Mouse (Mus musculus) liver, adult (tissue): ENCODE data around the gene Serpine3.

Experiments
- GATA4 ChIP-seq: IDR thresholded peaks from 2 replicates; pipeline ENCODE4 v1.6.1; 2014; ENCODE audit warnings: mild to moderate bottlenecking, low read length; ENCODE audit not compliant: insufficient replicate concordance

Gene Serpine3

GRCm38 (mm10) chr14:62663367-62663766 is at the start of gene Serpine3:
TSS of gene Serpine3 (plus strand) at chr14:62663667.
- TF ChIP-seq GATA4, result no peak

- no peak for TF ChIP-seq GATA4
Observed at GRCm38 (mm10) chr14:62622393-62622792, 41.1 kb upstream of the Serpine3 start.

GRCm38 (mm10) chr14:62627951-62628350 is 35.5 kb upstream of the Serpine3 start:
- TF ChIP-seq GATA4, result no peak

GRCm38 (mm10) chr14:62637436-62638344 is 25.8 kb upstream of the Serpine3 start:
- no peak for TF ChIP-seq GATA4

- no peak for TF ChIP-seq GATA4
Observed at GRCm38 (mm10) chr14:62638345-62638702, 25.1 kb upstream of the Serpine3 start.

GRCm38 (mm10) chr14:62639111-62639510 is 24.4 kb upstream of the Serpine3 start:
- TF ChIP-seq GATA4, result no peak

GRCm38 (mm10) chr14:62639551-62639950 is 23.9 kb upstream of the Serpine3 start:
- no peak for TF ChIP-seq GATA4

- no peak for TF ChIP-seq GATA4
Observed at GRCm38 (mm10) chr14:62640396-62640795, 23.1 kb upstream of the Serpine3 start.

- no peak for TF ChIP-seq GATA4
Observed at GRCm38 (mm10) chr14:62648405-62648804, 15.1 kb upstream of the Serpine3 start.

GRCm38 (mm10) chr14:62650376-62650775 is 13.1 kb upstream of the Serpine3 start:
- no peak for TF ChIP-seq GATA4

- TF ChIP-seq GATA4, result no peak
Observed at GRCm38 (mm10) chr14:62651771-62652170, 11.7 kb upstream of the Serpine3 start.

GRCm38 (mm10) chr14:62655996-62656395 is 7.5 kb upstream of the Serpine3 start:
- TF ChIP-seq GATA4, result no peak

GRCm38 (mm10) chr14:62657469-62657868 is 6.0 kb upstream of the Serpine3 start:
- TF ChIP-seq GATA4, result no peak

GRCm38 (mm10) chr14:62662381-62662780 is 1.1 kb upstream of the Serpine3 start:
- no peak for TF ChIP-seq GATA4

GRCm38 (mm10) chr14:62664976-62665673 is 1.7 kb downstream of the Serpine3 start:
- TF ChIP-seq GATA4, result no peak

GRCm38 (mm10) chr14:62673646-62674045 is 10.2 kb downstream of the Serpine3 start:
- TF ChIP-seq GATA4, result no peak

GRCm38 (mm10) chr14:62718161-62718560 is 54.7 kb downstream of the Serpine3 start:
- TF ChIP-seq GATA4, result no peak

GRCm38 (mm10) chr14:62721625-62722024 is 58.2 kb downstream of the Serpine3 start:
- no peak for TF ChIP-seq GATA4
